Mouse (Mus musculus) urinary bladder, postnatal 25 days (tissue): Measurements from ENCODE around the gene Fgfr4.

Source experiments
- DNase-seq: peaks from one replicate; pipeline ENCODE4 v3.0.0; 2022; ENCODE audit warnings: low spot score

Gene Fgfr4

DNA sequence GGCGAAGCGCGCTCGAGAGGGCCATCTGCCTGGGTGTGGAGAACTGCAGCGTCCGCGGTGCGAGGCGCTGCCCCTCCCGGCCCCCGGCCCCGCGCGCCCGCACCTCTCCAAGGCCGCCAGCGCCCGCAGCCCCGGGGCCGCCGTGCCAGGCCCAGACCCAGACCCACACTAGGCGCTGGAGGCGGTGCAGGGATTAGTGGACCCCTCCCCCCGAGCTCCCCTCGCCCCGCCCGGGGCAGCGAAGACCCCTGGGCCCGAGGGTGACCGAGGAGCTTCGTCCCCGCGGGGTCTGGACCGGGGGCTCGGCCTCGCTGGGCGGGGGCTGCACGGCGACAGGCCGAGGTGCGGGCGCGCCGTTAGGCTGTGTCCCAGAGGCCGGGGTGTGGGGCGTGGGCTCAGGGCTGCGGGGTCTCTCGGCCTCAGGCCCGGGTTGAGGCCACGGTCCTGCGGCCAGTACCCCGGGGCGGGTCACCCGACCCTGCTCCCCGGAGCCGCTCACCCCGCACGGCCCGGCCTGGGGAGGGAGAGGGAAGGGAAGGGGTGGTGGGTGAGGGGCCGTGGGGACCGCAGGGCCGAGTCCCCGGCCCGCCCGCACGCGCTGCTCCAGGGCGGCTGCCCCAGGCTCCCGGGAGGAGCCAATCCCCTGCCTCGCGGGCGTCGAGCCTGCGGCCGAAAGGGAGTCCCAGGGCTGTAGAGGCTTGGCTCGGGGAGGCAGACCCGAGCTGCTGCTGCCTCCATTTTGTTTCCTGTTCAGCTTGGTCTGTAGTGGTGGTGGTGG, 57.9 kb downstream of the Fgfr4 start:
- DNase-seq: no peak

DNA sequence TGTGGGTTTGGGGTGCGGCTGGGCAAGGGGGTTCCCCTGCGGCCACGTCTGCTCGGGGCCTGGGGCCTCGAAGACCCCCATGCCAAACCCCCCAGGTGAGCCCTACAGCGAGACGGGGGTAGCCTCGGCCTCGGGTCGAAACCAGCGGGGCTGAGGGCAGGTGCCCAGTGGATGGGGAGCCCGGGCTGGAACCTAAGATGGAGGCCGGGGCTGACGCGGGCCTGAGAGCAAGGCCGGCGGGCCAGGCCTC, 58.5 kb downstream of the Fgfr4 start:
- no peak for DNase-seq

DNA sequence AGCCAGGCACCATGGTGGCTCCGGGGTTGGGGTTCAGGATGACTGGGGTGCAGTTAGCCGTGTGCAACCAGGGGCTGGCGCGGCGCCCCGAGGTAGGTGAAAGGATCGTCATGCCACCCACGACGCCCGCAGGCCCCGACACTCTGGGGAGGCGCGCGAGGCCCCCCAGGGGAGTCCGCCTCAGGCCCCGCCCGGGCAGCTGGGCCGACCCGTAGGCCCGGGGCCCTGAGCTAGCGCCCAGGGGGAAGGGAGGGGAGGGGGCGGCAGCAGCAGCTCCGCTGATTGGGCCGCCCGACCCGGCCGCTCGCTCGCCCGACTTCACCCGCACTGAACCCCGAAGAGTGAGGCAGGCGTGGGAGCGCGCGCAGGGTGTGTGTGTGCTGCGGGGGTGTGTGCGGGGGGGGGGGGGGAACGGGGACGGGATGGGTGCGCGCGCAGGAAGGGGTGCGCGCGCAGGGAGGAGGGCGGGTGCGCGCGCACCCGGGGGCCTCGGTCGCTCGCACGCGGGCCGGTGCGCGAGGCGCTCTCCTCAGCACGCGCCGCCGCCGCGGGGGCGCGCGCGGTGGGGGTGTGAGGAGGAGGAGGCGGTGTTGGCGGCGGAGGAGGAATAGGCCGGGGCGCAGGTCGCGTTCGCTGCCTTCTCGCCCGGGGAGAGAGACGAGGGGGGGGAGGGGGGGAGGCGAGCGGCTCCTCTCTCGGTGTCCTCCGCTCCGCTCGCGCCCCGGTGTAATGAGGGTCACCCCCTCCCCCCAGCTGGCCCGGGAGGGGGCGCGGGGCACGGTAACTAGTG, 59.0 kb downstream of the Fgfr4 start:
- peak; percentile 81 for DNase-seq

DNA sequence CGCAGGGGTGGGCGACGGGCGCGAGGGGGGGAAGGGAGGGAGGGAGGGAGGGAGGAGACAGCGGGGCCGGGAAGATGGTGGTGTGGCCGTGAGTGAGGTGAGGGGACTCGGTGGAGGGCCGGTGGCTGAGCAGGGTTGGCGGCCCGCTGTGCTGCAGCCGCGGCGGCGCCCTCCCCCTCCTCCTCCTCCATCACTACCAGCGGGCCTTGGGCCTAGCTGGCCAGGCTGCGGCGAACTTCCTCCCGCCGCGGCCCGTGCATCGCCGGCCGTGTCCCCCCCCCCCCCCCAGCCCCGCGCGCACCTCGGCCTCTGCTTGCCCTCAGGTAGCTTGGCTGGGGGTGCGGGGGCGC, 59.5 kb downstream of the Fgfr4 start:
- peak; percentile 38 for DNase-seq

DNA sequence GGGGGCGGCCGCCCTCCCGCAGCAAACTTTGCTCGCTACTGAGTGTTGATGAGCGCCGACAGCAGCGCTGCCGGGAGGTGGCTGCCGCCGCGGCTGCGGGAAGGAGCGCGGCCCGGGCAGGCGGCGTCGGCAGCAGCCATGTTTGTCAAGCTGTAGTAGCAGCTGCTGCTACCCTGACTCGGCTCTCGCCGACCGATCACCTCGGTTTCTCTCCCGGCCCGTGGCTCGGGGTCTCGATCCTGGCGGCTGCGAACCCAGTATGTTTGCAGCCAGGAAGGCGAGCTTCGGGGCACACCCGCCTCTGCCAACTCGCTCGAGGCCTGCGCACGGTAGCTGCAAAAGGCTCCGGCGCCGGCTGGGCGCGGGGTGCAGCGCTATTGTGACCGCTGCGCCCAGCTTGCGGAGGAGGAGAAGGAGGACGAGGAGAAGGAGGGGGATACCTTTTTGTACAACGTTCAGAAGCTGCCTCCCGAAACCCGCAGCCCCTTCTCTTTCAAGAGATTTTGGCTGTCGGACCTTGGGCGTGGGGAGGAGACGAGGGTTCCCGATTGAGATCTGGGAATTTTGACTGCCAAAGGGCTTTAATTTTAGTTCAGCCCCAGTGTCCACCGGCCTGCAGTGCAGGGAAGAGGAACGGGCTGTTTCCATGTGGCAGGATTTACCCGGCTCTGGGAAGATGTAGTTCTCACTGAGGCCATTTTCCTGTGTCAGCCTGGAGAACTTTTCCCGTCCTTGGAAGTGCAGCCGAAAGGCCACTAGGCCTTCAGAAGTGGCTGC, 60.1 kb downstream of the Fgfr4 start:
- DNase-seq: peak; percentile 61

DNA sequence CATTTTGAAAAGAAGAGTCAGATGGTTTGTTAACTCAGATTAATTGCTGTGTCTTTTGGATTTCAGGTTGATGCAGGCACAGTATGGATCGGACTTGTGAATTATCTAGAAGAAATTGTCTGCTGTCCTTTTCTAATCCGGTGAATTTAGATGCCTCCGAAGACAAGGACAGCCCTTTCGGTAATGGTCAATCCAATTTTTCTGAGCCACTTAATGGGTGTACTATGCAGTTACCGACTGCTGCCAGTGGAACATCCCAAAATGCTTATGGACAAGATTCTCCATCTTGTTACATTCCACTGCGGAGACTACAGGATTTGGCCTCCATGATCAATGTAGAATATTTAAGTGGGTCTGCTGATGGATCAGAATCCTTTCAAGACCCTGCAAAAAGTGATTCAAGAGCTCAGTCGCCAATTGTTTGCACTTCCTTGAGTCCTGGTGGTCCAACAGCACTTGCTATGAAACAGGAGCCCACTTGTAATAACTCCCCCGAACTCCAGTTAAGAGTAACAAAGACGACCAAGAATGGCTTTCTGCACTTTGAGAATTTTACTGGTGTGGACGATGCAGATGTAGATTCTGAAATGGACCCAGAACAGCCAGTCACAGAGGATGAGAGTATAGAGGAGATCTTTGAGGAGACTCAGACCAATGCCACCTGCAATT, 60.8 kb downstream of the Fgfr4 start:
- no peak for DNase-seq
